Mouse (Mus musculus) G1E (cell line): Measurements from ENCODE around the gene Rnf2. TPM values are rescaled to one million over a fixed set of nuclear protein-coding genes. Genes with fewer than 3 reads are reported as not detected.

Experiments used
- ATAC-seq: 2 replicates; pipeline ENCODE4 v1.8.0; 2016; ENCODE audit warnings: mild to moderate bottlenecking; ENCODE audit not compliant: insufficient number of reproducible peaks, poor library complexity, low FRiP score, severe bottlenecking; ENCODE audit errors: extremely low read depth
- DNase-seq: peaks from one replicate; pipeline ENCODE4 v3.0.0; 2012; ENCODE audit warnings: low spot score
- H3K27me3 ChIP-seq: 2 replicates; pipeline ENCODE4 v1.6.1; 2012; ENCODE audit warnings: mild to moderate bottlenecking, low read length, inconsistent platforms; ENCODE audit not compliant: insufficient read depth
- H3K36me3 ChIP-seq: replicated peaks from 2 replicates; pipeline ENCODE3; 2012; ENCODE audit warnings: mild to moderate bottlenecking, inconsistent platforms
- H3K4me1 ChIP-seq: 2 replicates; pipeline ENCODE4 v1.6.1; 2012; ENCODE audit warnings: low read depth, low read length, inconsistent platforms, mixed read lengths; ENCODE audit not compliant: insufficient read depth
- H3K4me3 ChIP-seq: 2 replicates; pipeline ENCODE4 v1.5.1; 2012; ENCODE audit warnings: low read depth, mild to moderate bottlenecking, inconsistent platforms, low read length, moderate library complexity, mixed read lengths
- H3K9me3 ChIP-seq: replicated peaks from 2 replicates; pipeline ENCODE4 v1.6.1; 2012; ENCODE audit warnings: inconsistent platforms
- CTCF ChIP-seq: IDR thresholded peaks from 2 replicates; pipeline ENCODE4 v1.5.1; 2012; ENCODE audit warnings: low read depth, low read length, inconsistent platforms, mixed read lengths
- GATA1 ChIP-seq: IDR thresholded peaks from 2 replicates; pipeline ENCODE4 v1.6.1; 2012; ENCODE audit warnings: borderline replicate concordance, low read length, inconsistent platforms, mixed read lengths
- GATA2 ChIP-seq: IDR thresholded peaks from 2 replicates; pipeline ENCODE4 v1.6.1; 2012; ENCODE audit warnings: low read depth, low read length, inconsistent platforms, borderline replicate concordance
- POLR2AphosphoS5 ChIP-seq: IDR thresholded peaks from 2 replicates; pipeline ENCODE4 v1.6.1; 2012; ENCODE audit warnings: low read depth, low read length, inconsistent platforms; ENCODE audit not compliant: insufficient replicate concordance
- TAL1 ChIP-seq: conservative IDR thresholded peaks from 2 replicates; pipeline ENCODE4 v1.6.1; 2012; ENCODE audit warnings: low read depth, low read length, inconsistent platforms, mixed read lengths
- polyA plus RNA-seq: library from polyadenylated mRNA; stranded (reverse); fragments of >175 nt; gene quantifications from 2 replicates; pipeline ENCODE4 v1.2.3, GENCODE M21; 2012
- total RNA-seq, 2 experiments: library from RNA; stranded (forward) in 1 of 2; stranded (reverse) in 1 of 2; fragments of 200-1000 nt in 1 of 2; fragments of >200 nt in 1 of 2; fragmentation: Nextera tagmentation in 1 of 2; gene quantifications; 2 replicates each; pipeline ENCODE4 v1.2.3; 2014 to 2017

Gene Rnf2
- total and polyA plus RNA-seq, 3 experiments, result 92.5 to 192 (median 166) TPM

DNA sequence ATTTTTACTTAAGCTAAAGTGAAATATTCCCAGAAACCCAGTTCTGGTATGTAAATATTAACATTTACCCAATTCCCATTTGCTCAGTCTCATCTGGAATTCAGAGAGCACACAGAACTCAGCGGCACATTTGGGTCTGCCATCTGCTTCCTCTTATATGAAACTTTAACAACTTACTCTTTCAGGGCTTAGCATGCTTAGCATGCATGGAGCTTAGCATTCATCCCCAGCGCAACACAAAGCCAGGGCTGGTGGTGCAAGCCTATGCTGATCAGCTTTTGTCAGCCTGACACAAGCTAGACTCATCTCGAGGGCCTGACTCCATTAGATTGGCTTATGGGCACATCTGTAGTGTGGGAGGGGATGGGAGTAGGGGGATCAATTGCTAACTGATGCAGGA is 25.9 kb upstream of the Rnf2 start:
- ATAC-seq (no peak), DNase-seq (no peak)
- no peak overlapping the region for H3K4me3 ChIP-seq
- peaks cover 6% of the 10 kb centered on the region; the same call in 1 of the 2 replicates for H3K27me3 ChIP-seq
- no peaks in the 10 kb centered on the region for H3K36me3 ChIP-seq
- no peaks in the 10 kb centered on the region for H3K4me1 ChIP-seq
- H3K9me3 ChIP-seq, result peaks cover 4% of the 10 kb centered on the region
- no peak for TF ChIP-seq POLR2AphosphoS5

DNA sequence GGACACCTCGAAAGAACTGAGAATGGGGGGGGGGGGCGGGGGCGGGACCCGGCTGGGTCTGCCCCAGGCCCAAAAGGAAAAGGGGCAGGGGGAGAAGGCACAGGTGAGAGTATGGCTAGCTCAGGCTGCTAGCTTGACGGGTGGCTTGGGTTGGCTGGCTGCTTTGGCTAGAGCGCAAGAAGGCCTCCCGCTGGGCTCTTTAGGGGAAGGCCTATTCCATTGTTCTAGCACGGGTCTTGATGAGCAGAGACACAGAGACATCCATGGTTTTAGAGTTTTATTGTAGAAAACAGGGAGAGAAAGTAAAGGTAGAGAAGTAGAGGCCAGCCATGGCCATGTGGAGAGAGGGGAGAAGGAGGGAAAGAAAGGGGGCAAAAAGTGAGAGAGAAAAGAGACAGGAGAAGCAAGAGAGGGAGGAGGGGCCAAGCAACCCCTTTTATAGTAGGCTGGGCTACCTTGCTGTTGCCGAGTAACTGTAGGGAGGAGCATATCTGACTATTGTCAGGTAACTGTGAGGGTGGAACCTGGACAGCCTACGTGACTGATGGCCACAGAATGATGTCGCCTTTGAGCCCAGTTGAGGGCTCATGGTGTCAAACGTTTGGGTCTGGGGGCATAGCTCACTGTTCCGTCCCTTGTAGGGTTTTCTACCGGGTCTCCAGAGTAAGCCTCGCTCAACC is 17.0 kb upstream of the Rnf2 start:
- peaks cover 3% of the 10 kb centered on the region for H3K9me3 ChIP-seq
- H3K27me3 ChIP-seq, result peaks cover 8% of the 10 kb centered on the region
- no peaks in the 10 kb centered on the region for H3K36me3 ChIP-seq
- no peak for DNase-seq
- ATAC-seq, result no peak
- no peaks in the 10 kb centered on the region for H3K4me1 ChIP-seq
- TF ChIP-seq TAL1, result no peak
- no peak for TF ChIP-seq GATA2
- TF ChIP-seq CTCF, result no peak
- no peak for TF ChIP-seq POLR2AphosphoS5
- no peak for TF ChIP-seq GATA1
- H3K4me3 ChIP-seq, result no peak overlapping the region

DNA sequence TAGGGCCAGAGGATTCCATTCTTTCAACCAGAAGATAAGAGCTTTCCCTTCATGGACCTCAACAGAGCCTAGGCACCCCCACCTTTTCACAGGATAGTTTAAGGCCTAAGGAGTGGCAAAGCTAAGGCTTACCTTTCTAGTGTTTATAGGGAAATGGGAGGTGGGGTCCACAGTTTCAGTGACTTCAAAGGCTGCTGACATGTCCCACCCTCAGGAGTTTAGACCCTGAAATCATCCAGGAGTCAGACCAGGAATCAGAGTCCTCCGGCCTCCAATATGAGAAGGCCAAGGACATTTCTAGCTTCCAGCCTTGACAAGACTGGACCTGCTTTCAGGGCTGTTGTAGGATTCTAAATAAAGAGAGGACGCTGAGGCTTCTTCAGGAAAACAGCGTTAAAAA is 16.1 kb upstream of the Rnf2 start:
- TF ChIP-seq TAL1 (no peak), CTCF (no peak), GATA2 (no peak), POLR2AphosphoS5 (no peak), GATA1 (no peak)
- Histone ChIP-seq H3K36me3 (no peaks in the 10 kb centered on the region), H3K4me3 (no peak overlapping the region), H3K4me1 (no peaks in the 10 kb centered on the region), H3K27me3 (peaks cover 12% of the 10 kb centered on the region), H3K9me3 (no peaks in the 10 kb centered on the region)
- DNase-seq, result no peak
- no peak for ATAC-seq

DNA sequence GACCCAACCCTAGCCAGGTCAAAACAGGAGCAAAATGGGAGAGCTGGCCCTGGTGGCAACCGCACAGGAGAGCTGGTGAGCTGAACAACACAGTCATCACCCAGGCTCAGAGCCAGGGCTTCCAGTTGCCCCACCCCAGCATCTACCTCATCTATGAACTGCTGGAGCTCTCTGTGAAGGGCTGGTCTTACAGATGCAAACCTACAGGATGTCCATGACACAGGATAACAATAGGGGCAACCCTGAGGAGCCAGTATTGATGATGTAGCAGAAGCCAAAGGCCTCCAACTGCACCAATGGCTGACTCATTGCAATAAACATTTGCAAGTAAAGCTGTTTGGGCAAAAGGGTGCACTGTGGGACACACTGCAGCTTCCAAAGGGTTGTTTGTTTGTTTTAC is 15.0 kb upstream of the Rnf2 start:
- H3K4me1 ChIP-seq, result no peaks in the 10 kb centered on the region
- ATAC-seq, result no peak
- no peaks in the 10 kb centered on the region for H3K36me3 ChIP-seq
- no peaks in the 10 kb centered on the region for H3K9me3 ChIP-seq
- no peak for TF ChIP-seq GATA2
- no peak for TF ChIP-seq GATA1
- no peak for TF ChIP-seq CTCF
- peaks cover 15% of the 10 kb centered on the region for H3K27me3 ChIP-seq
- H3K4me3 ChIP-seq, result no peak overlapping the region
- no peak for DNase-seq

DNA sequence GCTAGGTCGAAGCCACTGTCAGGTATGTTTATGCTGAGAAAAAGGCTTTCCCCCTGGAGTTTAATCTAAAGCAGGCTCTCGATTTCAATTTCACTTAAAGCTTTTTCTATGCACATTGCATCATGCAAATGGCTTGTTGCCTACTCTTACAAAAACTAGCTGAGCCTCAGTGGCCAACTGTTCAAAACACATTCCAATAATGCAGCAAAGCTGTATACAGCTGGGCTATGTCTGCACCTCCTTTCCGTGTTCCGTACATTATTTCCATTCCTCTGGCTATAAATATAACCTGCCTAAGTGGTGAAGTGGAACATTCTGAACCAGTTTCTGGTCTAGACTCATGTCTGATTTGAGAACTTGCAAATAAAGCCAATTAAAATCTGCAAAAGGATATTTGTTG is 13.4 kb upstream of the Rnf2 start:
- TF ChIP-seq POLR2AphosphoS5 (no peak), CTCF (no peak), TAL1 (no peak), GATA1 (no peak), GATA2 (no peak)
- ATAC-seq (no peak), DNase-seq (no peak)
- H3K27me3 ChIP-seq, result peaks cover 18% of the 10 kb centered on the region
- no peaks in the 10 kb centered on the region for H3K9me3 ChIP-seq
- H3K36me3 ChIP-seq, result no peaks in the 10 kb centered on the region
- H3K4me3 ChIP-seq, result no peak overlapping the region
- H3K4me1 ChIP-seq, result no peaks in the 10 kb centered on the region; the same call in 1 of the 2 replicates

DNA sequence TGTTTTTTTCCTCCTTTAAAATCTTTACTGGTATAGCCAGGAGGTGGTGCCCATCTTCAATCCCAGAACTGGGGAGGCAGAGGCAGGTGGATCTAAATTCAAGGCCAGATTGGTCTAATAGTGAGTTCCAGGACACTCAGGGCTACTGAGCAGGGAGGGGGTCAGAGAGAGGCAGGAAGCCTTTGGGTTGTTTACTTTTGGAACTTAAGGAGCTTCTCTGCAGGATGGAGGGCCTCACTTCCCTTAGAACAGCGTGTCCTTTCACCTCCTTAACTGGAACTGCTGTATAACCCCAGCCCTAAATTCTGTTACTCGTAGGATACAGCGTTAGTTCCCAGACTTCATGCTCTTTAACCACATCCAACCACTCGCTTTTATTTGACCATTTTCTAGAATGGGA is 10.1 kb upstream of the Rnf2 start:
- DNase-seq, result no peak
- peaks cover 19% of the 10 kb centered on the region for H3K27me3 ChIP-seq
- no peak overlapping the region for H3K4me3 ChIP-seq
- TF ChIP-seq GATA1, result no peak
- TF ChIP-seq GATA2, result no peak
- no peak for TF ChIP-seq POLR2AphosphoS5
- no peak for TF ChIP-seq TAL1
- no peak for TF ChIP-seq CTCF
- H3K4me1 ChIP-seq, result no peaks in the 10 kb centered on the region; the same call in 1 of the 2 replicates
- no peaks in the 10 kb centered on the region for H3K9me3 ChIP-seq
- ATAC-seq, result no peak
- no peaks in the 10 kb centered on the region for H3K36me3 ChIP-seq
